Mouse (Mus musculus) Patski (cell line): ENCODE data around the gene 4921536K21Rik. TPM values are rescaled to one million over a fixed set of nuclear protein-coding genes. Genes with fewer than 3 reads are reported as not detected.

Experiments
- ATAC-seq: fragments of 100-300 bp; one replicate; pipeline ENCODE4 v1.8.0; 2021
- CTCF ChIA-PET: fragments of 350-600 bp; sonication (Branson Sonifier 250); formaldehyde crosslinking; loops from one replicate; lab custom pipeline; 2022; ENCODE audit warnings: inconsistent platforms; lab: Charles Lee
- POLR2A ChIA-PET: fragments of 350-600 bp; sonication (Branson Sonifier 250); formaldehyde crosslinking; loops from one replicate; lab custom pipeline; 2022; ENCODE audit warnings: antibody characterized with exemption, inconsistent platforms; lab: Charles Lee
- DNase-seq: peaks from one replicate; pipeline ENCODE4 v3.0.0-alpha.2; 2011; ENCODE audit warnings: low read depth, low spot score
- H3K27me3 ChIP-seq: fragments of 371-371 bp; one replicate; pipeline ENCODE4 v1.5.1; 2021
- CTCF ChIP-seq: fragments of 100-300 bp; IDR thresholded peaks from one replicate; pipeline ENCODE4 v1.5.1; 2021
- in situ Hi-C: fragments of 300-500 bp; cut with MboI; formaldehyde crosslinking; loops from 3 replicates; pipeline ENCODE4 v1.11.1; 2018; ENCODE audit warnings: low pct_unique_long_range_greater_than_20kb, mixed read lengths
- polyA plus RNA-seq: library from polyadenylated mRNA; unstranded; gene quantifications from one replicate; pipeline ENCODE4 v1.2.3, GENCODE M21; 2021

4921536K21Rik gene
- polyA plus RNA-seq: 2.0 TPM

GRCm38 (mm10) chr11:3894406-3895281, at the start of gene 4921536K21Rik, which contains the start of gene Dusp18:
Gene 4921536K21Rik (minus strand): TSS chr11:3895098.
Gene Dusp18 (plus strand): TSS chr11:3895240.
- ChIA-PET POLR2A (interaction anchor here (1.3 kb wide), 1 partner anchor 20 kb away, joined by 3 read pairs; the partner anchor contains the start of gene Slc35e4), CTCF (interaction anchor here (1.1 to 2.8 kb wide), 3 partner anchors 14 to 89 kb away, joined by 3 to 7 read pairs (median 3); partner anchors contain the start of gene Slc35e4)
- in situ Hi-C loops: no loop called here
- TF ChIP-seq CTCF: no peak
- ATAC-seq (peak; percentile 82), DNase-seq (no peak)
- H3K27me3 ChIP-seq: no peaks in the 10 kb centered on the region

GRCm38 (mm10) chr11:3941371-3941770, 46.5 kb upstream of the 4921536K21Rik start:
- no peak for TF ChIP-seq CTCF
- CTCF ChIA-PET: no interaction called here
- POLR2A ChIA-PET: no interaction called here
- in situ Hi-C loops: no loop called here
- no peak for ATAC-seq
- H3K27me3 ChIP-seq: peaks cover 63% of the 10 kb centered on the region
- DNase-seq: no peak

DNA sequence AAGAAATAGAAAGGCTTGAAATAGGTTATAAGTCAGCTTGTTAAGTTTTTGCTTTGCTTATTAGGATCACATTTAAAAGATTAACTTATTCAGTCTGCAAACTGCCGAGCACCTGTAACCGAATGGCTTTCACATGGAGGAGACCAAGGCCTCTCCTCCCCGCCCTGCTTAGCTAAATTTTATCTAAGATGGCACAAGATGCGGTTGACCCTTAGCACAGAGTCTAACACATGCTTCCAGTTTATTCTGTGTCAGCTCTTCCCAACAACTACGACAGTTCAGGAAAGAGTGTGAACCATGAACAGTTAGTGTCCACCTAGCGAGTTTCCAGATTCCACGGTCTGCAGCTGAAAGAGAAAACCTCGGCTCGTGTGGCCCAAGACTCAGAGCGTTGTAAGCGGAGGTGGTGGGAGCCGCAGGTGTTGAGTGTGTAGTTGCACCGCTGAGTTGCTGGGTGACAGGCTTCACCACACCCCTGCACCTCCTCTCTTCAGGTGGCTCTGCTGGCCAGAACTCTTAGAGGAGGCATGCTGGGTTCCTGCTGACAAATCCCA, 42.5 kb upstream of the 4921536K21Rik start:
- ChIA-PET CTCF (no interaction called here), POLR2A (no interaction called here)
- in situ Hi-C loops: no loop called here
- no peak for TF ChIP-seq CTCF
- no peak for ATAC-seq
- H3K27me3 ChIP-seq: peaks cover 48% of the 10 kb centered on the region
- no peak for DNase-seq

DNA sequence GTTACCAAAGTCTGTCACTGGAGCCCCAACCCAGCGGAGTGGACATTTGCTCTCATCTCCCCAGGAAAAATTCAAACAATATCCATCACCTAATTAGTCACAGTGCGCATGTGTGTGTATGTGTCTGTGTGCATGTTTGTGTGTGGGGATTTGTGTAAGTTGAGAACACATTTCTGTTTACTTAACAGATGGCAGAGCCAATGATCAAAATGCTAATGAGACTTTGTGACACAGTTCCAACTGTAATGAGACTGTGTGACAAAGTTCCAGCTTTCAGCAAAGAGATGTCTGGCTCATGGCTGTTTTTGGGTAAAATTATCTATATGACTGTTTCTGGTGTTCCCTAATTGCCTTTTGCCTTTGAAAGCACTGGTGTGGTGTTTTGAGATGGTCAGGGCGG, 41.4 kb upstream of the 4921536K21Rik start:
- POLR2A ChIA-PET: no interaction called here

GRCm38 (mm10) chr11:3935135-3935534, 40.2 kb upstream of the 4921536K21Rik start:
- in situ Hi-C loops: no loop called here
- DNase-seq: no peak
- ChIA-PET CTCF (no interaction called here), POLR2A (no interaction called here)
- TF ChIP-seq CTCF: no peak
- peaks cover 34% of the 10 kb centered on the region for H3K27me3 ChIP-seq
- ATAC-seq: no peak

More for the DNA sequence above, 41.4 kb upstream of the 4921536K21Rik start:
- TF ChIP-seq CTCF: no peak
- in situ Hi-C loops: no loop called here
- H3K27me3 ChIP-seq: peaks cover 37% of the 10 kb centered on the region
- CTCF ChIA-PET: interaction anchor here (1.3 kb wide), 1 partner anchor 8 kb away, joined by 3 read pairs; no protein-coding TSS in a partner anchor
- no peak for ATAC-seq
- no peak for DNase-seq

DNA sequence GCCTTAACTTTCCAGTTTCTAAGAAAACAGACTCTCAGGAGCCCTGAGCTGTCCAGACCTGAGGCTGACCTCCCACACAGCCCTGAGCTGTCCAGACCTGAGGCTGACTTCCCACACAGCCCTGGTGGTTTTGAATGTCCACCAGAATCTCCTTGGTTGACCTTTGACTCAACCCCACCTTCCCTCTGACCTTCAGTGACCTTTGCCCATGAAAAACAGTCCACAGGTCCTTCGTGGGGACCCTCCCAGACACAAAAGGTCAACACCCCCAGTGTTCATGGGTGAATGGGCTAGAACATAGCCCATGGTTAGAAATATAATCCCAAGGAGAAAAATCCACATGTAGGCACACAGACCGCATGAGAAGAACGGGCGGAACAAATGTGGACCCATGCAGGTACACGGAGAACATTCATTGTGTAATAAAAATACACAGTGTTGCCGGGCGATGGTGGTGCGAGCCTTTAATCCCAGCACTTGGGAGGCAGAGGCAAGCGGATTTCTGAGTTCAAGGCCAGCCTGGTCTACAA, 38.9 kb upstream of the 4921536K21Rik start:
- DNase-seq: no peak
- ChIA-PET CTCF (interaction anchor here (0.6 kb wide), 1 partner anchor 12 kb away, joined by 3 read pairs; no protein-coding TSS in a partner anchor), POLR2A (no interaction called here)
- no peak for TF ChIP-seq CTCF
- H3K27me3 ChIP-seq: peaks cover 24% of the 10 kb centered on the region
- in situ Hi-C loops: no loop called here
- no peak for ATAC-seq

DNA sequence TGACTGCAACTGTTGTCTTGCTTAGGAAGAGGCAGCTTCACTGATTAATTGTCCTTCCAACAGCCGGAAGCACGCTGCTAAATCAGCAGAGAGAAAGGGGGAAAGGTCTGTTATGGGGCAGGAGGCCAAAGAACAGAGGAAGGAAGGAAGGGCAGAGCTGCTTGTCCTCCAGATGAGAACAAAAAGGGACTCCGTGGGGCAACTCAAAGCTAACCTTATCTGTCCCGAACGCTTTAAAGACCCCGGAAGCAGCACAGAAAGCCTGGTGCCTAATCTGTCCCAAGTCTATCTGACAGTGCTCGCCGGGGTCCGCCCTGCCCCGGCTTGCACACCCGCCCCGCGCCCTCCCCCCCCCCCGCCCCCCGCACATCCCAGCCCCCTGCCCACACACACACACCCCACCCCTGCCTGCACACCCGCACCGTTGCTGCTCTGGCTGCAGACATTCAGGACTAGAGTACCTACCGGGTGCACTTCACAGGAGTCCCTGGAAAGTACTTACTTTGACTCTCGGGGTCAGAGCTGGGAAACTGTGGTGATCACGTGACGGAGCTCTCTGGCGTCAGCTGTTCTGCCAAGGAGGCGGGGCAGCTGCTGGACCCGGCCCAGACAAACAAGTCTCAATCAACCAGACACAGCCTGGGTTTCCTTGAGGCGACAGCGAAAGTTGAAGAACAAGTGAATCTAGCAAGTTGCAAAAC, 36.8 kb upstream of the 4921536K21Rik start, which contains the start of gene Tcn2:
Tcn2 (minus strand) TSS at position 649 of the 701 bp plus-strand sequence.
- ChIA-PET CTCF (interaction anchor here (2.8 kb wide), 1 partner anchor 10 kb away, joined by 12 read pairs; no protein-coding TSS in a partner anchor), POLR2A (interaction anchor here (0.6 to 2.7 kb wide), 2 partner anchors 10 to 132 kb away, joined by 3 to 8 read pairs; no protein-coding TSS in a partner anchor)
- ATAC-seq: no peak
- DNase-seq: no peak
- in situ Hi-C loops: no loop called here
- H3K27me3 ChIP-seq: peaks cover 7% of the 10 kb centered on the region
- no peak for TF ChIP-seq CTCF

- H3K27me3 ChIP-seq: peaks cover 6% of the 10 kb centered on the region
- no peak for TF ChIP-seq CTCF
- DNase-seq: no peak
- in situ Hi-C loops: no loop called here
- POLR2A ChIA-PET: interaction anchor here (0.6 to 2.7 kb wide), 2 partner anchors 9 to 132 kb away, joined by 3 to 8 read pairs; no protein-coding TSS in a partner anchor
- CTCF ChIA-PET: interaction anchor here (2.8 kb wide), 1 partner anchor 10 kb away, joined by 12 read pairs; no protein-coding TSS in a partner anchor
- ATAC-seq: no peak
Measured at GRCm38 (mm10) chr11:3930931-3931330, 36.0 kb upstream of the 4921536K21Rik start.

GRCm38 (mm10) chr11:3930019-3930418, 35.1 kb upstream of the 4921536K21Rik start:
- in situ Hi-C loops: no loop called here
- no peak for TF ChIP-seq CTCF
- ATAC-seq: no peak
- ChIA-PET POLR2A (interaction anchor here (2.7 kb wide), 1 partner anchor 8 kb away, joined by 8 read pairs; no protein-coding TSS in a partner anchor), CTCF (interaction anchor here (2.8 kb wide), 1 partner anchor 9 kb away, joined by 12 read pairs; no protein-coding TSS in a partner anchor)
- DNase-seq: no peak
- H3K27me3 ChIP-seq: no peaks in the 10 kb centered on the region
